Mouse (Mus musculus): ENCODE results near the gene Spint2. TPM values are rescaled to one million over a fixed set of nuclear protein-coding genes. Genes with fewer than 3 reads are reported as not detected.
A peak's percentile ranks its signal among the peaks of the same experiment; 100 is the strongest.

Spint2 gene
- total RNA-seq, 2 experiments from 2014 or later: 35.4 to 39.2 TPM

- ATAC-seq (replicated peaks; ENCODE audit: low FRiP score, low TSS enrichment, poor library complexity, severe bottlenecking): no peak
These were observed 23.7 kb upstream of the Spint2 start for GRCm38 (mm10) chr7:29305263-29305988.

DNA sequence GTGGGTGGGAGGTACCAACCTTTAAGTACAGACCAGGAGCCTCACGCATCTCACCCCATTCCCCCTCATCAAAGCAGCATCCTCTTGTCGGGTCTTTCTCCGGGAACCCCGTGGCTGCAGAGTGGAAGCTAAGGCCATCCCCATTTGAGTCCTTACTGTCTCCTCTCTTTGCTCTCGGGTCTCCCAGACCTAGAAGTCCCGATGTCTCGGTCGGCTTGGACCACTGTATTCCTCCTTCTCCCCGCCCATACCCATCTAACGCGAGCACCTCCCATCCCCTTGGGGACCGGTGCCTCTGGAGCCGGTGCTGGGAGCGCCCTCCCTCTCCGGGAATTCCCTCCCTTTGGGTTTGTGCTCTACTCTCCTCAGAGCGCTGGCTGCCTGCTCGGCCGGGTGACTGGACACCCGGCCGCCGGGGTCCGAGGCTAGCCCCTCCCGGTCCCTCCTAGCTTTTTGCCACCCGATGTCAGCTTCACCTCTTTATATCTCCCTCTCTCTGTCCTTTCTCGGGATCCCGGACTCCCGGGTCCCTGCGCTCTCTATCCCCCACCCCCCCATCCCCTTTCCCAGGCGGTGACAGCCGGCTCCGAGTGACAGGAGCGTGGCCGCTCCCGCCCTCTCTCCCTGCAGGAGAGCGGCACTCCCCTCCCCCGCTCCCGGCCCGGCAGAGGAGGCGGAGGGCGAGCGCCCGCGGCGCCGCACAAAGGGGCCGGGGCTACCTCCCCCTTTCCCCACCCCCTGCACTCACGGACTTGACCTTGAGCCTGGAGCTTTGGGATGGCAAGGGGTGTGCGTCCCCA is 23.0 kb upstream of the Spint2 start:
- ATAC-seq (replicated peaks; ENCODE audit: low FRiP score, low TSS enrichment, poor library complexity, severe bottlenecking): no peak

DNA sequence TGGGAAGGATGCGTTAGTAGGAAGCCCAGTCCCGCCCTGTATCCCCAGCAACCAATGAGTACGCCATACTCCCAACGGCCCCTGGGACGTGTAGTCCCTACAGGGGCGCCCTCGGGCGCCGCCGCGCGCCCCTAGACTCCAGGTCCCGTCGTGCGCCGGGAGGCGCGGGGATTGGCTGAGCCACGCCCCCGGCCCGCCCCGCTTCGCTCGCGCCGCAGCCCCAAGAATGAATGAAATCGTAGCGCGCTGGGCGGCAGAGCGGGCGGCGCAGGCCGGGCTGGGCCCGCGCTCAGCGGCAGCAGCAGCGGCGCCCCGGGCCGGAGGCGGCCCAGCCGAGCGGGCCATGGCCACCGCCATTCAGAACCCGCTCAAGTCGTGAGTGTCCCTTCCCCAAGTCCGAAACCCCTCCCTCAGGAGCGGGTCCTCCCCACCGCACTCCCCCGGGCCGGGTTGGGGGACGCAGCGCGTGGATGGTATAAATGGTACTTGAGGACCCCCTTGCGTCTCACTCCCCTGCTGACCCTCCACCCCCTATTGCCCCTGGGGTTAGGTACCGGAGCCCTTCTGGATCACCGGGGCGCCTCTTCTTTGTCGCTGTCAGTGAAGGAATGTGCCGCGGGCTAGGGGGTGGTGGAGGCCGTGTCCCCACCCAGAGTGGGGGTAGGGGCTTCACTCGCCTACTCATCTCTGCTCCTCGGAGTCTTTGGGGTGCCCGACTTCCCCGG is 22.2 kb upstream of the Spint2 start, which contains the start of gene Dpf1:
TSS of gene Dpf1 (plus strand) at position 214 of the 725 bp plus-strand sequence.
- ATAC-seq (replicated peaks; ENCODE audit: low FRiP score, low TSS enrichment, poor library complexity, severe bottlenecking): peak; percentile 38

DNA sequence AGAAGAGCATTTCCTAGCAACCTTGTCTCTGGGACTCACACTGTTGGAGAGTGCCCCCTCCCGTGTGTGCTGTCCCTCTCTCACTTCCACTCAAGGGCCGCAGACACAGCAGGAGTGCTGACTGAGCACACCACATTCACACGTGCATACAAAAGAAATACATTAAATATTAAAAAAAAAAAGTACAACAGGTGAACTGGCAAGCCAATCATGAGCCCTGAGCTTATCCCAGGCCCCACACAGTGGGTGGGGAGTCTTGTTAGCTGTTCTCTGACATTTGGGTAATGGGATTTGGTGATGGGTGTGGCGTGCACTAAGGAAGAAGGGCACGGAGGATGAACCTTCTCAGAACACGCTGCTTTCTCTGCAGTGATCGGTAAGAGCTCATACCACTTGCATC is 20.9 kb upstream of the Spint2 start:
- no peak for ATAC-seq (replicated peaks; ENCODE audit: low FRiP score, low TSS enrichment, poor library complexity, severe bottlenecking)

DNA sequence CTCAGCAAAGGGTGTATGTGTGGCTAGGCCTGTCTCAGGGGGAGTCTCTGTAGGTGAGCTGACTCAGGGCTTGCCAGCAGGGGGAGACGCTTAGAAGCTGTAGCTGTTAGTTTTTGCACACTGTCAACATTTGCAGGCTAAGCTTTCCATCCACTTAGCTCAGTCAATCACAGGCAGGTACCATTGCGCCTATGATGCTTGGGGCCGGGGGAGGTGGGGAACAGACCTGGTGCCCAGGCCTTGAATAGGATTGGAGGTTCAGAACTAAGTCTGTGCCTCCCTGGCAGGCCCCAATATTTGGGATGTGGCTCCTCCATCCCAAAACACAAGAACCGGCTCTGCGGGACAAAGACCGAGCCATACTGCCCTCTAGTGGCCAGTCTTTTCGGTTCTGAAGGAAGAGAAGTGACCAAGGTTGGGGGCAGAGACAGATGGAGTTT is 19.4 kb upstream of the Spint2 start:
- ATAC-seq (replicated peaks; ENCODE audit: low FRiP score, low TSS enrichment, poor library complexity, severe bottlenecking): peak; percentile 38; the same call in 1 of the 2 replicates

DNA sequence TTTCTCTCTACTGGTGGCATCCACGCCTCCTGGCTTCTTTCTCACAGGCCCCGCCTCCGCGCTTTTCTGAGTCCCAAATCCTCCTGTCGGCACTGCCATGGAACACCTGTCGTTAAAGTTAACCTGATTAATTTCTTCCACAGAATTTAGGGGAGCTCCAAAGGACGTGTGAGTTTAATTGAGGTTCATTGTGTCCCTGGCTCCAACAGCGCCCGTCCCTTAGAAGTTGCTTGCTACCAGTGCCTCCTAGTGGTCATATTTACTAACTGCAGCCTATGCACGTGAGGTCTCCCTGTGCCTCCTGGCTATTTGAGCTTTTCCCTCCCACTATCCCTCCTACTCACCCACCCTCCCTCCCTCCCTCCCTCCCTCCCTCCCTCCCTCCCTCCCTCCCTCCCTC is 15.3 kb upstream of the Spint2 start:
- ATAC-seq (replicated peaks; ENCODE audit: low FRiP score, low TSS enrichment, poor library complexity, severe bottlenecking): peak; percentile 83

GRCm38 (mm10) chr7:29295861-29296647 is 14.3 kb upstream of the Spint2 start:
- no peak for ATAC-seq (replicated peaks; ENCODE audit: low FRiP score, low TSS enrichment, poor library complexity, severe bottlenecking)

DNA sequence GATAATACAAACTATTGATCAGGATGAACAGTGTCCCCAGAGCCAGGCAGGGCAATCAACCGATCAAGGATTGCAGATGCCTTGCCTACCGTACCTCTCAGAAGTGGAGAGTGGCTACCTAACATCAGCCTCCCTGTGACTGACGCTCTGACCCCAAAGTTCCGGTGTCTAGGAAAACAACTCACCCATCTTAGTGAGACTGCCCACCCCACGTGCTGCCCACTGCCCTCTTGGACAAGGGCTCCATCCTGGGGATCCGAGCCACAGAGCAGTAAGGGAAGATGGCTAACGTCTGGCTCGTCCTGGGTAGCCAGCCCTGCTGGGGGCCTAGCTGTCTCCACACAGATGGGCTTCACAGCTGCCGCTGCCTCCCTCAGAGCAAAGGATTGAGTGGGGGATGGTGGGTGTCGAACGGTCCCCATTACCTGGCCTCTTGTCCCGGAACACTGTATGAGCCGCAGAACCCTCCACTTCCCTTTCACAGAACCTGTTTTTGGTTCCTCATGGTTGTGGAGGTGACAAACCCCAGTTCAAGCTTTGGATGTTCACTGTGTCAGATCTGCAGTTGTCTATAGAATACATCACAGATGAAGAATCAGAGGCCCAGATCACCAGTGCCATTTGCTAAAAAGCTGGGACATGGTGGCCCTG is 12.5 kb upstream of the Spint2 start:
- ATAC-seq (replicated peaks; ENCODE audit: low FRiP score, low TSS enrichment, poor library complexity, severe bottlenecking): no peak

DNA sequence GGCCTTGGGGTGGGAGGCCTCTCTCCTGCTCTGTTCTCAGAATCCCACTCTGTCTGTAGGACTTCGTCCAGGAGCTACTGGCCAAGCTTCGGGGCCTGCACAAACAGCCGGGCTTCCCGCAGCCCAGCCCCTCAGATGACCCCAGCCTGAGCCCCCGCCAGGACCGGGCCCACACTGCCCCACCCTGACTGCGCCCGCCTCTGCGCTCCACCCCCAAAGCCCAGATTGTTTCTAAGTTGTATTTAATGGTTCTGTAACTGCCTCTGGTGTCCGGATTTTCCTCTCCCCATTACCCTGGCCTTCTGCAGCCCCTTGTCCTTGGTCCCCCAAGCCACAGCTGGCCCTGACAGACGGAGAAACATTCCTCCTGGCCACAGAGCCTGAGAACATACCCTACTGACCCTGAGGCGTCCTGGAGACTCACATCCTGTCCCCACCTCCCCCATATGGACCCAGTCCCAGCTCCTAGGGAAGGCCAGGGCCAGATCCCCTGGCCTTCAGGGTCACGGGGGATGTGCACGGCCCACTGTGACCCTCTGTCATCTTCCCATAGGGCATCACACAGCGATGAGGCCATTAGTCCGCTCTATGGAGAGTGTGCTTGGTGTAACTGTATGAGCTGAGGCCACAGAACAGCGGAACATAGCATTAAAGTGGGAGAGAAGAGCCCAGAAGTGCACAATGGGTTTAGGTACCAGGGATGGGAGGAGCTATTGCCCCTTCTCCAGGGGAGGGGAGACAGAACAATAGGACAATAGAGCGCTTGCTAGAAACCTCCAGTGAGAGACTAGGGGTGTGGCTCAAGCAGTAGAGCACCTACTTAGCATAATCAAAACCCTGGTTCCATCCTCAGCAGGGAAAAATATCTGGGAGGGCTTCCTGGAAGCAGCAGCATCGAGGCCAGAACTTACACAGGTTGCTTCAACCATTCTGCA is 11.7 kb upstream of the Spint2 start:
- no peak for ATAC-seq (replicated peaks; ENCODE audit: low FRiP score, low TSS enrichment, poor library complexity, severe bottlenecking)

GRCm38 (mm10) chr7:29292458-29293098 is 10.9 kb upstream of the Spint2 start:
- no peak for ATAC-seq (replicated peaks; ENCODE audit: low FRiP score, low TSS enrichment, poor library complexity, severe bottlenecking)

GRCm38 (mm10) chr7:29291616-29292457 is 10.1 kb upstream of the Spint2 start:
- ATAC-seq (replicated peaks; ENCODE audit: low FRiP score, low TSS enrichment, poor library complexity, severe bottlenecking): no peak

- no peak for ATAC-seq (replicated peaks; ENCODE audit: low FRiP score, low TSS enrichment, poor library complexity, severe bottlenecking)
These were observed 9.2 kb upstream of the Spint2 start for GRCm38 (mm10) chr7:29290691-29291485.

DNA sequence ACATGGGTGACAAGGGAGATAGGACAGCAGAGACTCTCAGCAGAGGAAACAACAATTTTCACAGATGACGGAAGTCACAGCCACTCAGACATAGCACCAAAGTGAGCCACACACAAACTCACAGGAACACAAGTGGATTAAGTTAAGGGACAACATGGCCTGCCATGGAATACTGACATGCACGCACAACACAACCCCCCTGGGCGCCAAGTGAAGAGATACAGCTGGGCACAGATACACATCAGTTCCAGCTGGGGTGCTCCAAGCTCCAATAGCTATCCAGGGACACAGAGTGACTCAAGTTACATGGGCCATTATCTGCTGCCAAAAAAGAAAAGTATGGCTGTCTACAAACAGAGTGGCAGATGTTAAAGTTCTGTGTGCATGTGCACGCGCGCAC is 8.1 kb upstream of the Spint2 start:
- no peak for ATAC-seq (replicated peaks; ENCODE audit: low FRiP score, low TSS enrichment, poor library complexity, severe bottlenecking)

DNA sequence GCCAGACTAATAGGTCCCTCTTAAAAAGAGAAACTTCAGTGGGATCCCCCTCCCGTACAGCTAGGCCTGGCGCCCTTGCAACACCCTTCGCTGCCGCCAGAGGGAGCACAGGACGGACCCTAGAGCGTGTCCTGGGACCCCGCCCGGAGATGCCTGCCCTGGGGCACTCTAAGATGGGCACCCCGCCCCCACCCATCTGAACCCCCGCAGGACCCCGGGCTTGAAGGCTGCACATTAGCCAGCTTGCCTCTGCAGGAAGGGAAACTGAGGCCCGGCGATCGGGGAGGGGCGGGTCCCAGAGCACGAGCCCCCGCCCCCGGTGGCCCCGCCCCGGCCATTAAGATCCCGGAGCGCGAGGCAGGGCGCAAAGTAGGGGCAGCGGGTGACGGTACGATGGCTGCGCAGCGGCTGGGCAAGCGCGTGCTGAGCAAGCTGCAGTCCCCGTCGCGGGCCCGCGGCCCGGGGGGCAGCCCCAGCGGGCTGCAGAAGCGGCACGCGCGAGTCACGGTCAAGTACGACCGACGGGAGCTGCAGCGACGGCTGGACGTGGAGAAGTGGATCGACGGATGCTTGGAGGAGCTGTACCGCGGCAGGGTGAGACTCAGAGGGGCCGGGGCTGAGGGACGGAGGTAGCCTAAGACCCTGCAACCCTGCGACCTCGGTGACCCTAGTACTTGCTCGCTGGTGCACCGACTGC is 7.4 kb upstream of the Spint2 start, which contains the start of gene Ppp1r14a:
TSS of gene Ppp1r14a (plus strand) at position 367 of the 697 bp plus-strand sequence.
- peak; percentile 68 for ATAC-seq (replicated peaks; ENCODE audit: low FRiP score, low TSS enrichment, poor library complexity, severe bottlenecking)

- no peak for ATAC-seq (replicated peaks; ENCODE audit: low FRiP score, low TSS enrichment, poor library complexity, severe bottlenecking)
These were observed 6.4 kb upstream of the Spint2 start for GRCm38 (mm10) chr7:29288079-29288478.

Data from megakaryocyte-erythroid progenitor cell, adult 5-6 weeks (primary cell).